Mouse (Mus musculus) right cerebral cortex, postnatal 10 days (tissue): ENCODE data around the gene Olfr976.
"Not testable (repeated sequence)": the region's sequence is repeated elsewhere in the genome, so short reads cannot be mapped to it uniquely, and the experiment has no call there.

ENCODE experiments used
- DNase-seq, 2 experiments: peaks; one replicate each; pipeline ENCODE4 v3.0.0; 2021; ENCODE audit warnings: low spot score in 2 of 2

Gene Olfr976

GRCm38 (mm10) chr9:39961033-39961432 is at the start of gene Olfr976:
Olfr976 (minus strand) TSS chr9:39961133.
- DNase-seq, result not testable (repeated sequence)

- no peak for DNase-seq
Measured at GRCm38 (mm10) chr9:40009482-40009881, 48.5 kb upstream of the Olfr976 start, which contains the start of gene Olfr980. Olfr980 (minus strand) TSS chr9:40009582.

GRCm38 (mm10) chr9:40003365-40003764 is 42.4 kb upstream of the Olfr976 start, which contains the start of gene Olfr979:
Olfr979 (minus strand) TSS chr9:40003465.
- no peak for DNase-seq

GRCm38 (mm10) chr9:39991813-39992212 is 30.9 kb upstream of the Olfr976 start, which contains the start of gene Olfr978:
Olfr978 (plus strand) TSS chr9:39992113.
- DNase-seq, result no peak

- DNase-seq, result not testable (repeated sequence)
Measured at GRCm38 (mm10) chr9:39976581-39977145, 15.7 kb upstream of the Olfr976 start.

- no peak for DNase-seq
Measured at GRCm38 (mm10) chr9:39951946-39952345, 9.0 kb downstream of the Olfr976 start, which contains the start of gene Olfr975. Olfr975 (minus strand) TSS chr9:39952046.

GRCm38 (mm10) chr9:39937201-39937600 is 23.7 kb downstream of the Olfr976 start, which contains the start of gene Olfr974:
Olfr974 (plus strand) TSS chr9:39937501.
- no peak for DNase-seq

- DNase-seq, result not testable (repeated sequence)
Measured at GRCm38 (mm10) chr9:39928837-39929236, 32.1 kb downstream of the Olfr976 start.

GRCm38 (mm10) chr9:39927975-39928836 is 32.7 kb downstream of the Olfr976 start:
- DNase-seq, result not testable (repeated sequence)

GRCm38 (mm10) chr9:39909939-39910338 is 51.0 kb downstream of the Olfr976 start:
- DNase-seq, result no peak

- DNase-seq, result no peak
Measured at GRCm38 (mm10) chr9:39907036-39907435, 53.9 kb downstream of the Olfr976 start, which contains the start of gene Olfr229. Olfr229 (plus strand) TSS chr9:39907336.

GRCm38 (mm10) chr9:39905106-39905505 is 55.8 kb downstream of the Olfr976 start:
- DNase-seq, result no peak
